Mouse (Mus musculus): ENCODE measurements around the gene Fam120a. TPM values are rescaled to one million over a fixed set of nuclear protein-coding genes. Genes with fewer than 3 reads are reported as not detected.

Fam120a gene
- polyA plus RNA-seq, 1 experiment from 2014 or later, result 14.6 TPM

DNA sequence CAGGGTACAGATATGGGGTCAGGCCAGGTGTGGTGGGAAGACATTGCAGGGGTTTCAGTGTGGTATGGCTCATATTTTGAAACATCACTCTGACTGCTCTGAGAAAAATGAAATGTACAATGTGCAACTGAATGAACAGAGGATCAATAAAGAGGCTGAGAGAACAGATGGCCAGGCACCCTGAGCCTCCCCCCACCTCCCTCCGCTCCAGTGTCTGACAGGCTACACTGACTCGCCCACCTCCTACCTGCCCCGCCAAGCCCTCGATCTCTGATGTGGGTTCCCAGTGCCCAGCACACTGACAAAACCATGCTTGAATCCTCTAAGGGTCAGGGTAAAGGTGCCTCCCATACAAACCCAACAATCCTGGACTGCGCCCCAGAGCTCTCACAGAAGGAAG is 36.6 kb downstream of the Fam120a start:
- H3K4me3 ChIP-seq, result no peak overlapping the region
- no peak for ATAC-seq (ENCODE audit: low FRiP score, low read depth)
- H3K27me3 ChIP-seq, result no peaks in the 10 kb centered on the region
- H3K9me3 ChIP-seq, result no peaks in the 10 kb centered on the region
- H3K27ac ChIP-seq (replicated peaks), result no peak overlapping the region
- no peak overlapping the region for H3K4me2 ChIP-seq (replicated peaks)
- 91% methylated on average over 5 of the region's 5 CpGs for WGBS
- peaks cover 56% of the 10 kb centered on the region for H3K36me3 ChIP-seq
- no peaks in the 10 kb centered on the region for H3K4me1 ChIP-seq
- H3K9ac ChIP-seq (replicated peaks), result no peak overlapping the region

GRCm38 (mm10) chr13:48929535-48930110 is 38.2 kb downstream of the Fam120a start:
- H3K9me3 ChIP-seq, result no peaks in the 10 kb centered on the region
- no peak overlapping the region for H3K27ac ChIP-seq (replicated peaks)
- ATAC-seq (ENCODE audit: low FRiP score, low read depth), result no peak
- no peaks in the 10 kb centered on the region for H3K4me1 ChIP-seq
- no peak overlapping the region for H3K9ac ChIP-seq (replicated peaks)
- peaks cover 56% of the 10 kb centered on the region for H3K36me3 ChIP-seq
- H3K4me3 ChIP-seq, result no peak overlapping the region
- H3K27me3 ChIP-seq, result no peaks in the 10 kb centered on the region
- WGBS, result 88% methylated on average over 3 of the region's 3 CpGs
- no peak overlapping the region for H3K4me2 ChIP-seq (replicated peaks)

DNA sequence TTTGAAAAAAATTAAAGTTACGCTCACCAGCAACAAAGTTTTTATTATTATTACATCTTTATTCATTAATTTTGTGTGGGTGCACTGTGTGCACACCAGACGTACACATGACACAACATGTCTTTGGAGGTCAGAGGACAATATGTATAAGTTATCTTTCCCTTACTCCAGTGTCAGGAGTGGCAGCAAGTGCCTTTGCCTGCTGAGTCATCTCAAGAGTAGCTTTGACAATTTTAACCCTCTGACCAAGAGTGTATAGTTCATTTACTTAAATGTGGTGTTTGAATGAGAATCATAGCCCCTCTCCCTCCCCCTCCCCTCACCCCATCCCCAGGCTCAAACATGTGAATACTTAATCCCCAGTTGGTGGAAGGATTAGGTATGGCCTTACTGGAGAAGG is 40.2 kb downstream of the Fam120a start:
- 93% methylated on average over 2 of the region's 2 CpGs for WGBS

GRCm38 (mm10) chr13:48922712-48923111 is 45.1 kb downstream of the Fam120a start:
- Histone ChIP-seq H3K4me3 (no peak overlapping the region), H3K36me3 (peaks cover 45% of the 10 kb centered on the region), H3K27ac (replicated peaks) (no peak overlapping the region), H3K4me1 (no peaks in the 10 kb centered on the region), H3K9ac (replicated peaks) (no peak overlapping the region), H3K27me3 (no peaks in the 10 kb centered on the region), H3K4me2 (replicated peaks) (no peak overlapping the region), H3K9me3 (no peaks in the 10 kb centered on the region)
- ATAC-seq (ENCODE audit: low FRiP score, low read depth), result no peak
- 94% methylated on average over 2 of the region's 2 CpGs for WGBS

More for the DNA sequence above, 40.2 kb downstream of the Fam120a start:
- H3K27ac ChIP-seq (replicated peaks), result no peak overlapping the region
- no peaks in the 10 kb centered on the region for H3K4me1 ChIP-seq
- no peaks in the 10 kb centered on the region for H3K9me3 ChIP-seq
- ATAC-seq (ENCODE audit: low FRiP score, low read depth), result no peak
- no peak overlapping the region for H3K9ac ChIP-seq (replicated peaks)
- no peak overlapping the region for H3K4me2 ChIP-seq (replicated peaks)
- H3K27me3 ChIP-seq, result no peaks in the 10 kb centered on the region
- H3K36me3 ChIP-seq, result peaks cover 39% of the 10 kb centered on the region
- H3K4me3 ChIP-seq, result no peak overlapping the region

DNA sequence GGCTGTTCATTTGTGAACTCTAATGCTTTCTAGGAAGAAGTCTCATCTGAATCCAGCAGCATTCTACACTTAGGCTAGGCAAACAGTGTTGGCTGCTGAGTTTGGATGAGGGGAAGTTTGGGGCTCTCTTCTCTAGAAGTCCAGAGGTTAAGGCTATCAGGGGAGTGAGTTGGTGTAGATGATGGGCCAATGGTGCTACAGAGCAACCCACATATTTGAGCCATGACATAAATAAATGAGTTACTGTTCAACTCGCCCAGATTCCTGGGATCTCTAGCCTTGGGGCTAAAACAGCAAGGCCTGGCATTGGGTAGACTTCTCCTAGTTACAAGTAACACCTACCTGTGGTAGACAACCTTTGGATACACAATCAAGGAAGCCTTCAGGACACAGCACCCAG is 46.6 kb downstream of the Fam120a start:
- Histone ChIP-seq H3K9ac (replicated peaks) (no peak overlapping the region), H3K4me2 (replicated peaks) (no peak overlapping the region), H3K9me3 (no peaks in the 10 kb centered on the region), H3K4me1 (no peaks in the 10 kb centered on the region), H3K27me3 (no peaks in the 10 kb centered on the region), H3K36me3 (peaks cover 48% of the 10 kb centered on the region), H3K4me3 (no peak overlapping the region), H3K27ac (replicated peaks) (no peak overlapping the region)
- 89% methylated on average over 1 of the region's 1 CpGs for WGBS
- no peak for ATAC-seq (ENCODE audit: low FRiP score, low read depth)

DNA sequence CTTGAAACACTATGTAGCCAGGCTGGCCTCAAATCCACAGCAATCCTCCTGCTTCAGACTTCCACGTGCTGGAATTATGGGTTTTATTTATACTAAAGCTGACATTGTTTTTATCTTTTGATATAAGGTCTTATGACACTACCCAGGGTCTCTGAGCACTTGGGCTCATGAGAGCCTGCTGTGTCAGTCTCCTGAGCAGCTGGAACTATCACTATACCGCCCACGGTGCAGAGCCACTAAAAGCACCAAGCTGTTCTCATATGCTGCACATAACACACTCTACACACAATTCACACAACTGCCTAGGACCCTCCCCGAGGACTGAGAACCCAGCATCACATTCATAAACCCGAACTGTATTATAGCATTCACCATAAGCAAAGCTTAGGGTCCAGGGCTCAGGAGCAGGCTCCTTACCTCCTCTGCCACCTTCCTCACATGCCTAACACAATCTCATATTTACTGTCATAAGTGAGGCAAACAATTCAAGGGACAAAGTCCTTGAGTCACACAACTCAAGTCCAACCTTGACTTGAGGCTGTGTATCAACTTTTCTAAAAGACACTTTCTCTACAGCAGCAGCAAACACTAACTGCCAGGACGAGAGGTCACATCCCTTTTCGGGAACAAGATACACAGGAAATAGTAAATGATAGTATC is 47.9 kb downstream of the Fam120a start:
- Histone ChIP-seq H3K27me3 (no peaks in the 10 kb centered on the region), H3K4me3 (no peak overlapping the region), H3K9me3 (no peaks in the 10 kb centered on the region), H3K4me1 (no peaks in the 10 kb centered on the region), H3K9ac (replicated peaks) (no peak overlapping the region), H3K4me2 (replicated peaks) (no peak overlapping the region), H3K36me3 (peaks cover 52% of the 10 kb centered on the region), H3K27ac (replicated peaks) (no peak overlapping the region)
- WGBS, result 90% methylated on average over 7 of the region's 7 CpGs
- no peak for ATAC-seq (ENCODE audit: low FRiP score, low read depth)

DNA sequence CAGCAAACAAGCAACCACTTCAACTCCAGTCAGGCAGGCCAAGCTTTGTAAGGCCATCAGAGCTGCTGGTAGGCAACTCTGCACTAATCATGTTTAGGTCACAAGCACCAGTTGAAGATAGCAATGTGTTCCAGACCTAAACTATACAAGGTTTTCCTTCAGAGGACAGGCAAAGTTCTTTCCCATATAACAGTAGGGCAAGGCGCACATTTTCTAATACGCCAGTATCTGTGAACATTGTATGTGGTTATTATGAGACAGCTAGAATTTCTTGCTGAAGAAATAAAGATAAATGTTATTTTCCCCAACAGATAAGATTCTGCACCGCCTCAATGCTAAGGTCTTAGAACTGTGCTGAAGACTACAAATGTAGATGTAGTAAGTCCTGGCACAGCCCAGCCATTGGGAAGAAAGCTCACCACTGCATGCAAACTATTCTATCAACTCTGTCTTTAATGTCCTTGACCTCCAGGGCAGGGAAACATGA is 50.7 kb downstream of the Fam120a start:
- no peak overlapping the region for H3K9ac ChIP-seq (replicated peaks)
- 96% methylated on average over 3 of the region's 3 CpGs for WGBS
- no peak overlapping the region for H3K4me3 ChIP-seq
- no peaks in the 10 kb centered on the region for H3K9me3 ChIP-seq
- H3K4me1 ChIP-seq, result no peaks in the 10 kb centered on the region
- no peak overlapping the region for H3K27ac ChIP-seq (replicated peaks)
- no peaks in the 10 kb centered on the region for H3K27me3 ChIP-seq
- peaks cover 71% of the 10 kb centered on the region for H3K36me3 ChIP-seq
- no peak overlapping the region for H3K4me2 ChIP-seq (replicated peaks)
- no peak for ATAC-seq (ENCODE audit: low FRiP score, low read depth)

DNA sequence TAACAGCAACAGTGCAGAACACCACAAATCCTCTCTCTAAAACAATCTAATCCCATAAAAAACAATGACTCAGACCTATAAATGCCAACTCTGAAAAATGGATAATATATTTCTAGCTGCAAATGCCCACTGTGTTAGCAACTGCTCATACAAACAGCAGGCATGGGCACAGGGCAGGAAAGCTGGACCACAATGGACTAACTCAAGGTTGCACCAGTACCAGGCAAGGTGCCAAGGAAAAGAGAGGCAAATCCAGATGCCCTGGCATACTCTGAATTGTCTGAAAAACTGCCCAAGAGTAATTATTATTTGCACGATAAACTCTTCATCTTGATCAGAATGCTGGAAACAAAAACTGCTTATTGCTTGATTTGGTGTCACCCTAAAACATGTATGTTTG is 54.1 kb downstream of the Fam120a start:
- Histone ChIP-seq H3K4me2 (replicated peaks) (no peak overlapping the region), H3K9ac (replicated peaks) (no peak overlapping the region), H3K36me3 (peaks cover 64% of the 10 kb centered on the region), H3K27me3 (no peaks in the 10 kb centered on the region), H3K9me3 (no peaks in the 10 kb centered on the region), H3K4me3 (no peak overlapping the region), H3K4me1 (no peaks in the 10 kb centered on the region), H3K27ac (replicated peaks) (no peak overlapping the region)
- 97% methylated on average over 1 of the region's 1 CpGs for WGBS
- ATAC-seq (ENCODE audit: low FRiP score, low read depth), result no peak

GRCm38 (mm10) chr13:48913141-48913540 is 54.7 kb downstream of the Fam120a start:
- H3K36me3 ChIP-seq, result peaks cover 69% of the 10 kb centered on the region
- no peak for ATAC-seq (ENCODE audit: low FRiP score, low read depth)
- no peak overlapping the region for H3K9ac ChIP-seq (replicated peaks)
- H3K27me3 ChIP-seq, result no peaks in the 10 kb centered on the region
- H3K27ac ChIP-seq (replicated peaks), result no peak overlapping the region
- H3K9me3 ChIP-seq, result no peaks in the 10 kb centered on the region
- H3K4me1 ChIP-seq, result no peaks in the 10 kb centered on the region
- no peak overlapping the region for H3K4me3 ChIP-seq
- WGBS, result 87% methylated on average over 3 of the region's 3 CpGs
- no peak overlapping the region for H3K4me2 ChIP-seq (replicated peaks)

DNA sequence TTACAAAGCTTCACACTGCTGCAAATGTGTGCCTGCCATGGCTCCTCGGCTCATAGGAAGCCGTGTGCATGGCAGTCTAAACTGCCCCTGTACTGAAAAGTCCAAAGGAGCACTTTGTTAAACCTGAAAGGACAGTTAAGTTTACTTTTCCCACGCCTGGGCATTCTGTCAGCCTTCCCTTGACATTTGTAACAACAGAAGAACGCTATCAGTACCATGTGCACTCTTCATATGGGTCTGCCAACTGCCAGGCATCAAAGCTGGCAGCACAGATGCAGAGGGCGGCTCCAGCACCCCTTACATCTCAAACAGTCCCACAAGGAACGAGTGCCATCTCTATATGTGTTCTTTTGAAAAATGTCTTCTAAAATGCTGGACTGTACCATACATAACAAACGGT is 56.4 kb downstream of the Fam120a start:
- no peak overlapping the region for H3K9ac ChIP-seq (replicated peaks)
- H3K4me2 ChIP-seq (replicated peaks), result no peak overlapping the region
- no peaks in the 10 kb centered on the region for H3K9me3 ChIP-seq
- peaks cover 66% of the 10 kb centered on the region for H3K36me3 ChIP-seq
- H3K27ac ChIP-seq (replicated peaks), result no peak overlapping the region
- H3K4me3 ChIP-seq, result no peak overlapping the region
- no peaks in the 10 kb centered on the region for H3K27me3 ChIP-seq
- 89% methylated on average over 7 of the region's 7 CpGs for WGBS
- ATAC-seq (ENCODE audit: low FRiP score, low read depth), result no peak
- no peaks in the 10 kb centered on the region for H3K4me1 ChIP-seq

DNA sequence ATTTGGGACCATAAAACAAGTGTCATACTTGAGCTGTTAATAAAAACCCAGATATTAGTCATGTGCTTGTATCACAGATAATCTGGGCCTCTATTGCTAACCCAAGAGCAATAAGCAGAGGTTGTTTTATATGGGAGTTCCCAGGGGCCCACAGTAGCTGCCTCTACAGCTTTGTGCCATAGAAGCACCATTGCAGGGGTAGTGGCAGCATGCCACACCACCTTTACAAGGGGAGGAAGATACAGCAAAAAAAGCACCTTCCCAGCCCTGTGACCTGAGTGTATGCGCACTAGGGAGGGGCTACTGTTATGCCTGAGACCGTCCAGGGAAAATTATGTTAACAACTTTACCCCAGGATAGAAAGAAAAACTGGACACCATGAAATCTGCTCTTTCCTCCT is 62.4 kb downstream of the Fam120a start:
- H3K4me2 ChIP-seq (replicated peaks), result no peak overlapping the region
- no peaks in the 10 kb centered on the region for H3K4me1 ChIP-seq
- no peaks in the 10 kb centered on the region for H3K9me3 ChIP-seq
- no peak for ATAC-seq (ENCODE audit: low FRiP score, low read depth)
- H3K9ac ChIP-seq (replicated peaks), result no peak overlapping the region
- H3K4me3 ChIP-seq, result no peak overlapping the region
- peaks cover 65% of the 10 kb centered on the region for H3K36me3 ChIP-seq
- 95% methylated on average over 2 of the region's 2 CpGs for WGBS
- no peak overlapping the region for H3K27ac ChIP-seq (replicated peaks)
- no peaks in the 10 kb centered on the region for H3K27me3 ChIP-seq

- Histone ChIP-seq H3K4me3 (no peak overlapping the region), H3K4me2 (replicated peaks) (no peak overlapping the region), H3K36me3 (peaks cover 71% of the 10 kb centered on the region), H3K9ac (replicated peaks) (no peak overlapping the region), H3K27ac (replicated peaks) (no peak overlapping the region), H3K27me3 (no peaks in the 10 kb centered on the region), H3K9me3 (no peaks in the 10 kb centered on the region), H3K4me1 (no peaks in the 10 kb centered on the region)
- WGBS, result 96% methylated on average over 5 of the region's 5 CpGs
- ATAC-seq (ENCODE audit: low FRiP score, low read depth), result no peak
Observed at GRCm38 (mm10) chr13:48895376-48895775, 72.4 kb downstream of the Fam120a start.

Data from midbrain, embryonic 12.5 days (tissue).